Mouse (Mus musculus) myocyte (in vitro differentiated cells): ENCODE data around the gene Nhsl2. TPM values are rescaled to one million over a fixed set of nuclear protein-coding genes. Genes with fewer than 3 reads are reported as not detected.

ENCODE experiments used
- H3K27me3 ChIP-seq: one replicate; pipeline ENCODE4 v1.6.1; 2011; ENCODE audit not compliant: control insufficient read depth, insufficient read depth, insufficient read length
- H3K36me3 ChIP-seq: one replicate; pipeline ENCODE4 v1.6.1; 2011; ENCODE audit not compliant: control insufficient read depth, insufficient read depth
- H3K4me2 ChIP-seq: one replicate; pipeline ENCODE4 v1.6.1; 2011; ENCODE audit warnings: low read depth, control low read depth
- H3K4me3 ChIP-seq: one replicate; pipeline ENCODE4 v1.5.1; 2011; ENCODE audit warnings: mild to moderate bottlenecking, control low read depth, moderate library complexity
- H3K79me2 ChIP-seq: one replicate; pipeline ENCODE4 v1.6.1; 2011; ENCODE audit not compliant: control insufficient read depth, insufficient read depth
- H3ac ChIP-seq: one replicate; pipeline ENCODE4 v1.6.1; 2011; ENCODE audit not compliant: control insufficient read depth, insufficient read length
- CEBPB ChIP-seq: IDR thresholded peaks from 2 replicates; pipeline ENCODE4 v1.6.1; 2011; ENCODE audit warnings: mild to moderate bottlenecking, moderate library complexity; ENCODE audit not compliant: poor library complexity, insufficient read depth, severe bottlenecking
- E2F4 ChIP-seq: IDR thresholded peaks from one replicate; pipeline ENCODE4 v1.6.1; 2011; ENCODE audit warnings: mild to moderate bottlenecking, control low read depth, moderate library complexity; ENCODE audit not compliant: insufficient read depth
- MAX ChIP-seq: IDR thresholded peaks from one replicate; pipeline ENCODE4 v1.6.1; 2011; ENCODE audit warnings: low read depth, mild to moderate bottlenecking, control low read depth
- MYOD1 ChIP-seq, 3 experiments: IDR thresholded peaks; one replicate each; pipeline ENCODE4 v1.6.1; 2011; ENCODE audit warnings: control low read depth in 2 of 3, low read depth in 2 of 3, mild to moderate bottlenecking in 2 of 3, moderate library complexity in 1 of 3; ENCODE audit not compliant: insufficient read length in 2 of 3, control insufficient read depth in 1 of 3
- MYOG ChIP-seq, 3 experiments: IDR thresholded peaks; one replicate each; pipeline ENCODE4 v1.6.1; 2011; ENCODE audit warnings: control low read depth in 2 of 3, low read depth in 2 of 3, mild to moderate bottlenecking in 2 of 3; ENCODE audit not compliant: insufficient read length in 2 of 3, control insufficient read depth in 1 of 3, insufficient read depth in 1 of 3
- POLR2A ChIP-seq: IDR thresholded peaks from one replicate; pipeline ENCODE4 v1.6.1; 2011; ENCODE audit warnings: low read depth, mild to moderate bottlenecking, control low read depth, moderate library complexity; ENCODE audit not compliant: insufficient read length
- POLR2AphosphoS2 ChIP-seq: IDR thresholded peaks from one replicate; pipeline ENCODE4 v1.6.1; 2011; ENCODE audit warnings: low read depth, control low read depth; ENCODE audit not compliant: insufficient read length
- REST ChIP-seq: IDR thresholded peaks from one replicate; pipeline ENCODE4 v1.6.1; 2011; ENCODE audit warnings: mild to moderate bottlenecking, control low read depth, moderate library complexity; ENCODE audit not compliant: insufficient read depth, insufficient read length
- SRF ChIP-seq: IDR thresholded peaks from one replicate; pipeline ENCODE4 v1.6.1; 2011; ENCODE audit warnings: low read depth; ENCODE audit not compliant: control insufficient read depth, insufficient read length
- TCF12 ChIP-seq: IDR thresholded peaks from one replicate; pipeline ENCODE4 v1.6.1; 2011; ENCODE audit warnings: mild to moderate bottlenecking, control low read depth; ENCODE audit not compliant: poor library complexity, insufficient read depth, severe bottlenecking
- TCF3 ChIP-seq: IDR thresholded peaks from one replicate; pipeline ENCODE4 v1.6.1; 2011; ENCODE audit warnings: low read depth, control low read depth; ENCODE audit not compliant: insufficient read length
- USF1 ChIP-seq: IDR thresholded peaks from one replicate; pipeline ENCODE4 v1.6.1; 2011; ENCODE audit warnings: low read depth, mild to moderate bottlenecking, control low read depth, moderate library complexity
- polyA plus RNA-seq: library from polyadenylated mRNA; unstranded; fragments of >200 nt; fragmentation: generic; extraction: Trizol; gene quantifications from one replicate; pipeline ENCODE4 v1.2.1, GENCODE M21; 2012; ENCODE audit warnings: missing spikeins

The Nhsl2 gene
- polyA plus RNA-seq, 1 experiment: 0.25 TPM

DNA sequence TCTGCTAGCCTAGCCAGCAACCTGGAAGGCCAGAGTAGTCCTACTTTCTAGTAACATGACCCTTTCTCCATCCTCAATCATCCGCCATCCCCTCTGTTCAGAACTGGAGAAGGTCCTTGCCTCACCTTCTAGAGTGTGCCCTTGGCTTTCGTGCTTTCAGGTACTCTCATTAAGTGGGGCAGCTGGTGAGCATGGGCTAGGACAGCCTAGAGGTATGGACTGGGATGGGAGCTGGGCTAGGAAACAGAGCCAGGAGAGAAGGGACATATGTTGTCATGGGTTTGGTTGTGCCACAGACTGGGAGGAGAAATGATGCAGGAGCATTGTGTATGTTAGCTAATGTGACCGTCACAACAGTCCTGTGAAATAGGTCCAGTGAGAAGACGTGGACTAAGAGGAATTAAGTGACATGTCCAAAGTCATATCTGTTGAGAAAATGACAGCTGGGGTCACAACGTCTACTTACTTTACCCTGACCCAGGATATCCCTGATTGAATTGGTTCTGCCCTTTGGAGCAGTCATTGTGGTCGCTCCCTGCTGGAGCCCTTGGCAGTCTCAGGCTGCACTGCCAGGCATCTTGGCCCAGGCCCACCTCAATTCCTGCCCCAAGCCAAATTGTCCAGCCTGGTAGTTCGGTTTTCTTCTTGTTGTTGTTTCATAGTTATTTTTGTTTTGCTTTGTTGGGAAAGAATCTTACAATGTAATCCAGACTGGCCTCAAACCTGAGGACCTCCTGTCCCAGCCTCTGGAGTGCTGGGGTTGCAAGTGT lies 170.5 kb downstream of the Nhsl2 start:
- Histone ChIP-seq H3K4me3 (no peak overlapping the region), H3K4me2 (no peak overlapping the region)

DNA sequence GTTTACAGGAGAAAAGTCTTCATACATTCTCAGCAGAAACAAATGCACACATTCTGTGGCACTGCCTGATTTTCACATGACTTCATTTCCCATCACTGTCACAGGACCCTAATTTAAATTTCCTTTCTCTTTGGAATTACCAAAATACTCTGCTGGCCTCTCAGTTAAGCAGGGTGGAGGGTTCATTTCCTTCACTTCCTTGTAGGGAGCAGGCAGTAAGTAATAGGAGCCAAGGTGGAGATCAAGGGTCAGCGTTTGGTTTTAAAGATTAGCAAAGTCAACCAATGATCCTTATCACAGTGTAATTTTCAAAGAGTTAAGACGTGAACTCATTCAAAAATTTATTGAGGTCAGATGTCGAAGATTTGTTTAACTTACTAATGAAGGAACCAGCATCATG lies 175.8 kb downstream of the Nhsl2 start:
- no peak overlapping the region for H3ac ChIP-seq
- no peak overlapping the region for H3K4me3 ChIP-seq
- H3K4me2 ChIP-seq: no peak overlapping the region
- TF ChIP-seq E2F4 (no peak), POLR2AphosphoS2 (no peak), REST (no peak), MAX (no peak), TCF12 (no peak), MYOD1 (IDR thresholded peaks at IDR 0.05; ENCODE audit: control insufficient read depth in 1 of 3, insufficient read length in 2 of 3, low read depth in 2 of 3) (no peak), SRF (no peak), CEBPB (no peak), MYOG (IDR thresholded peaks at IDR 0.05; ENCODE audit: control insufficient read depth in 1 of 3, insufficient read depth in 1 of 3, insufficient read length in 2 of 3, low read depth in 2 of 3) (no peak), USF1 (no peak), POLR2A (no peak), TCF3 (no peak)
- no peaks in the 10 kb centered on the region for H3K27me3 ChIP-seq
- H3K79me2 ChIP-seq: no peaks in the 10 kb centered on the region
- no peaks in the 10 kb centered on the region for H3K36me3 ChIP-seq

More for the DNA sequence above, 170.5 kb downstream of the Nhsl2 start:
- H3ac ChIP-seq: no peak overlapping the region
- H3K27me3 ChIP-seq: no peaks in the 10 kb centered on the region
- H3K36me3 ChIP-seq: no peaks in the 10 kb centered on the region
- TF ChIP-seq REST (no peak), E2F4 (no peak), MAX (no peak), POLR2AphosphoS2 (no peak), SRF (no peak), MYOD1 (IDR thresholded peaks at IDR 0.05; ENCODE audit: control insufficient read depth in 1 of 3, insufficient read length in 2 of 3, low read depth in 2 of 3) (no peak), TCF3 (no peak), MYOG (IDR thresholded peaks at IDR 0.05; ENCODE audit: control insufficient read depth in 1 of 3, insufficient read depth in 1 of 3, insufficient read length in 2 of 3, low read depth in 2 of 3) (no peak), TCF12 (no peak), CEBPB (no peak), POLR2A (no peak), USF1 (no peak)
- H3K79me2 ChIP-seq: no peaks in the 10 kb centered on the region

DNA sequence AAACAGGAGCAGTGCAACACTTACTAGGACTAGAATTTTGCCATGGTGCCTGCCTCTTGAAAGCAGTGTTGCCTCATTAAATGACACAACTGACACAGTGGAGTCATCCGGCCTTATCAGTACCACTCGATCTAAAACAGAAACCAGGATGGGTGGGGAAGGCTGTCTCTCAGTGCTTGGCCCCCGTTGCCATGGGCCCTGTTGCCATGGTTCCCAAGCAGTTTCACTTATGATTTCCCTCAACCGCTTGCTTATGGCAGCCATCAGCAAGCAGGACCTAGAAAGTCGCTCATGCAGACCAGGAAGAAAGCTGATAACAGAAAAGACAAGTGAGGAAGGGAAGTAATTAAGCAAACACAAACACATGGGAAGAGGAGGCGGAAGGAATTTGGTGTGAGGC lies 182.7 kb downstream of the Nhsl2 start:
- no peaks in the 10 kb centered on the region for H3K36me3 ChIP-seq
- H3ac ChIP-seq: no peak overlapping the region
- no peaks in the 10 kb centered on the region for H3K79me2 ChIP-seq
- H3K4me2 ChIP-seq: no peak overlapping the region
- no peak overlapping the region for H3K4me3 ChIP-seq
- TF ChIP-seq USF1: no peak
- no peak for TF ChIP-seq POLR2AphosphoS2
- TF ChIP-seq REST: no peak
- no peak for TF ChIP-seq MYOG (IDR thresholded peaks at IDR 0.05; ENCODE audit: control insufficient read depth in 1 of 3, insufficient read depth in 1 of 3, insufficient read length in 2 of 3, low read depth in 2 of 3)
- TF ChIP-seq TCF12: no peak
- no peak for TF ChIP-seq TCF3
- no peak for TF ChIP-seq SRF
- no peak for TF ChIP-seq MAX
- no peak for TF ChIP-seq E2F4
- no peak for TF ChIP-seq MYOD1 (IDR thresholded peaks at IDR 0.05; ENCODE audit: control insufficient read depth in 1 of 3, insufficient read length in 2 of 3, low read depth in 2 of 3)
- no peaks in the 10 kb centered on the region for H3K27me3 ChIP-seq

DNA sequence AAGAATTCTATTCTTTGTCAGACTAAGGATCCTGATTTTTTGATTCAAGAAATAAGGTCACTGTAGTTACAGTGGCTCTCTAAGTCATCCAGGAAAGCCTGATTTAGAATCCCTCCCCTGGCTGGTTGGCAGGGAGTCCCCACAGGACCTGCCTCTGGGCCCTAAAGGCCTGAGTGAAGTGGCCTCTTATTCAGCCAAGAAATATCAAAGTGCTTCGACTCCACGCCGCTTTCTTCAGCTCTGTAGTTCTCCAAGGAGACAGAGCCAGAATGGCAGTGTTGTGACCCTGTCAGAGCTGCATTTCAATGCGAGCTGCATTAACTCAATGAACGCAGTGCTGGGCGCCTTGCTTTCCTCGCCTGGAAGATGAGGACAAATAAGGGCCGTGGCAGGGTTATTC lies 183.2 kb downstream of the Nhsl2 start:
- Histone ChIP-seq H3K4me3 (no peak overlapping the region), H3K4me2 (no peak overlapping the region), H3K27me3 (no peaks in the 10 kb centered on the region), H3ac (no peak overlapping the region), H3K36me3 (no peaks in the 10 kb centered on the region), H3K79me2 (no peaks in the 10 kb centered on the region)
- TF ChIP-seq TCF12: no peak
- TF ChIP-seq MAX: no peak
- no peak for TF ChIP-seq POLR2A
- no peak for TF ChIP-seq E2F4
- no peak for TF ChIP-seq USF1
- no peak for TF ChIP-seq TCF3
- TF ChIP-seq MYOD1 (IDR thresholded peaks at IDR 0.05; ENCODE audit: control insufficient read depth in 1 of 3, insufficient read length in 2 of 3, low read depth in 2 of 3): no peak
- TF ChIP-seq SRF: no peak

DNA sequence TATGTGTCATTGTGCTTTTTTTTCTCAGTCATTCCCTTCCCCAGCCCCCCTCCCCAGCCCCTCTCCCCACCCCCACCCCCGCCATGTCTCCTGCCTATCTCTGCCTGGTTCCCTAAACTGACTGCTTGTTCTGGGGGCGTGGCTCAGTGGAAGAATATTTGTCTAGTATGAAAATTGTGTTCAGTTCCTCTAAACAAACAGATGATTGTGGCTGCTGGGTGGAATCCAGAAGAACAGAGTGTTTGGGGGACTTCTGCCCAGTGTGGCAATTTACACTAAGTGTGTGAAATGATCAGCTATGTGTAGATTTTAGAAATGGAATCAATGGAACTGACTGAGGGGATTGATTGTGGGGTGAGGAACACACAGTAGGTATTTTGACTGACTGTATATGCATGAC lies 184.4 kb downstream of the Nhsl2 start:
- no peaks in the 10 kb centered on the region for H3K27me3 ChIP-seq
- H3K4me3 ChIP-seq: no peak overlapping the region
- H3K4me2 ChIP-seq: no peak overlapping the region
- TF ChIP-seq SRF (no peak), POLR2A (no peak), USF1 (no peak), TCF12 (no peak), REST (no peak), MYOG (IDR thresholded peaks at IDR 0.05; ENCODE audit: control insufficient read depth in 1 of 3, insufficient read depth in 1 of 3, insufficient read length in 2 of 3, low read depth in 2 of 3) (no peak), TCF3 (no peak), CEBPB (no peak), POLR2AphosphoS2 (no peak), MYOD1 (IDR thresholded peaks at IDR 0.05; ENCODE audit: control insufficient read depth in 1 of 3, insufficient read length in 2 of 3, low read depth in 2 of 3) (no peak), MAX (no peak), E2F4 (no peak)
- no peaks in the 10 kb centered on the region for H3K36me3 ChIP-seq
- H3ac ChIP-seq: no peak overlapping the region
- H3K79me2 ChIP-seq: no peaks in the 10 kb centered on the region
